8 mouse cellular contexts compared by ENCODE assay signal in the genomic region with DNA sequence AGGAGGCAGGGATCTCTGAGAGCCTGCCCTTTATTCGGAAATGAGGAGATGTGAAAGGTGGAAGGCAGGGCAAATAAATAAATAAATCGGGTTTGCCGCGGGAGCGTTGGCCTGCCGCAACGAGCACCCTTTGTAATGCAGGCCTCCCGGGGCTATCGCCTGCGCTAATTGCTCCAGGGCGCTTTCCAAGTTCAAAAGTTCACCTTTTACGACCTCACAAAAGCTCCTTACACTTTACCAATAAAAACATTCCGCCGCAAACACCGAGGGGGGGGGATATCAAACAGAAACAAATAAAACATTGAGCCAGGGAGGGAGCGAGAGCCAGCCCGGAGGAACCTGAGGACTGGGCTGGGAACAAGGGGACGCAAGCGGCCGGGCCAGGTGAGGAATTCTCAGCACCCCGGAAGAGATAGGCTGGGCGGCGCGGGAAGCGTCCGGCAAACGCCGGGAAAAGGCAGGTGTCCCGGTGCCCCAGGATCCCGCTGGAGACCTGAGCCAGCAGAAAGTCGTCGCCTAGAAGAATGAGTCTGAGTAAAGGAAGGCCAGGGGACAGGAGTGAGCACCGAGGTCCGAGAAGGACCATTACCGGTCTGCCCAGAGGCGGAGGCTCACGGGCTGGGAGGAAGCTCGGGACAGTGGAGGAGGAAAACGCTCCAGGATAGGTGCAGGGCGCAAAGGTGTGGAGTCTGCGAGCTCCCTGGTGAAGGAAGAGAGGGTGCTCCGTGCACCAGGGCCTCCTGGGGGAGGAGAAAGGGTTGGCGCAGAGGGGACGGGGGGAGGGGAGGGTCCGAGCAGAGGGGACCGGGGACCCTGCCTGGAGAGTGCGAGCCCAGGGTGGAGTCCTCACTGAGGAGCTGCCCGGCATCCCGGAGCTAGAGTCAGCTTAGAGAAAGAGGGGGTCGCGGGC. TPM values are rescaled to one million over a fixed set of nuclear protein-coding genes. Genes with fewer than 3 reads are reported as not detected.
DNase-seq lines count a peak whose midpoint lies in the region; ATAC-seq lines count a peak whose summit lies in the region.

No protein-coding gene starts in this region.

- peak overlapping the region; percentile 66 for H3K9ac ChIP-seq in kidney, embryonic 15.5 days

- no peaks in the 10 kb centered on the region for H3K36me3 ChIP-seq in heart, embryonic 10.5 days
- no peaks in the 10 kb centered on the region for H3K36me3 ChIP-seq in kidney, embryonic 15.5 days
- H3K36me3 ChIP-seq in macrophage (ENCODE audit: inconsistent target), result no peaks in the 10 kb centered on the region

- ATAC-seq in kidney, embryonic 15.5 days (replicated peaks; ENCODE audit: low FRiP score), result peak; percentile 74

- no peaks in the 10 kb centered on the region for H3K79me2 ChIP-seq in macrophage (ENCODE audit: inconsistent target)

- peak; percentile 26 to 30 for DNase-seq in thymus, adult 18-20 months
- DNase-seq in thymus, postnatal 36 days, result no peak
- peak; percentile 25 for DNase-seq in brain, adult 2 months (ENCODE audit: low read depth, low spot score)
- DNase-seq in heart, embryonic 10.5 days (ENCODE audit: low spot score), result peak; percentile 84
- peak; percentile 66 for DNase-seq in testis, postnatal 14 days (ENCODE audit: low spot score)
- DNase-seq in ovary, adult 18-20 months (ENCODE audit: low spot score), result no peak

- H3K9me3 ChIP-seq in heart, embryonic 10.5 days, result no peaks in the 10 kb centered on the region
- H3K9me3 ChIP-seq in kidney, embryonic 15.5 days (replicated peaks), result no peaks in the 10 kb centered on the region

- H3K4me3 ChIP-seq in heart, embryonic 10.5 days, result peak overlapping the region; percentile 79
- peak overlapping the region; percentile 90 for H3K4me3 ChIP-seq in kidney, embryonic 15.5 days (replicated peaks)
- H3K4me3 ChIP-seq in macrophage (ENCODE audit: inconsistent target), result peak overlapping the region; percentile 66

- peaks cover 2% of the 10 kb centered on the region; the same call in 1 of the 2 replicates for H3K27me3 ChIP-seq in heart, embryonic 10.5 days (ENCODE audit: insufficient read depth, poor library complexity, severe bottlenecking)
- H3K27me3 ChIP-seq in kidney, embryonic 15.5 days, result peaks cover 12% of the 10 kb centered on the region; the same call in 1 of the 2 replicates

- H3K4me2 ChIP-seq in kidney, embryonic 15.5 days, result peak overlapping the region; percentile 94

- under 1% methylated on average over 51 of the region's 51 CpGs for WGBS in heart, embryonic 10.5 days
- WGBS in kidney, embryonic 15.5 days, result under 1% methylated on average over 51 of the region's 51 CpGs
- WGBS in macrophage (ENCODE audit: missing documents), result 4% methylated on average over 50 of the region's 51 CpGs

- no peaks in the 10 kb centered on the region for H3K4me1 ChIP-seq in heart, embryonic 10.5 days
- peaks cover 22% of the 10 kb centered on the region for H3K4me1 ChIP-seq in kidney, embryonic 15.5 days

- H3K27ac ChIP-seq in heart, embryonic 10.5 days, result peak overlapping the region; percentile 86
- peak overlapping the region; percentile 45; the same call in 1 of the 2 replicates for H3K27ac ChIP-seq in kidney, embryonic 15.5 days
- no peak overlapping the region for H3K27ac ChIP-seq in macrophage

RNA-seq across cellular contexts. Expression of gene Nr6a1, which starts 2.1 kb away (rescaled TPM):
- 2.1 and 4.5 TPM in 2 replicates for polyA plus RNA-seq in heart, embryonic 10.5 days (2016; fragmentation: Nextera tagmentation; extraction: Ambion mirVana)
- polyA plus RNA-seq in kidney, embryonic 15.5 days (2015; fragmentation: Nextera tagmentation; extraction: Ambion mirVana), result 1.1 and 1.2 TPM in 2 replicates
- 10 to 100 TPM in 22 of 26 experiments, 1 to 10 TPM in 4; 6.7 to 31.8 (median 16.7) TPM for total RNA-seq in macrophage (2018; cell fraction: chromatin; rRNA removed)
- 1 to 10 TPM in 21 of 26 experiments, under 1 TPM in 5; 0.54 to 2.1 (median 1.6) TPM for total RNA-seq in macrophage (2018; cell fraction: cytosol; rRNA removed)
- 10 to 100 TPM in 12 of 26 experiments, 1 to 10 TPM in 14; 4.3 to 20.5 (median 9.1) TPM for total RNA-seq in macrophage (2018; cell fraction: nucleus; rRNA removed)
- polyA plus RNA-seq in macrophage (2018), result 1.0 to 1.4 TPM (median 1.3 TPM) in 3 replicates

RNA-seq across cellular contexts. Expression of gene Olfml2a, which starts 6.4 kb away (rescaled TPM):
- 2.1 and 3.0 TPM in 2 replicates for polyA plus RNA-seq in heart, embryonic 10.5 days (2016; fragmentation: Nextera tagmentation; extraction: Ambion mirVana)
- 4.1 and 4.9 TPM in 2 replicates for polyA plus RNA-seq in kidney, embryonic 15.5 days (2015; fragmentation: Nextera tagmentation; extraction: Ambion mirVana)
- total RNA-seq in macrophage (2018; cell fraction: chromatin; rRNA removed), result under 1 TPM in 1 of 26 experiments, not detected in 25; 0.47 TPM
- under 1 TPM in 8 of 26 experiments, not detected in 18; under 0.01 to 0.05 (median 0.03) TPM for total RNA-seq in macrophage (2018; cell fraction: cytosol; rRNA removed)
- total RNA-seq in macrophage (2018; cell fraction: nucleus; rRNA removed), result under 1 TPM in 3 of 26 experiments, not detected in 23; 0.08 to 0.22 (median 0.12) TPM
- polyA plus RNA-seq in macrophage (2018), result 0.04 TPM in 1 of 3 replicates, not detected in the others

Comparison
In these comparisons a context has a peak if more than half of its experiments do, and no peak if none do; other contexts are left out.
1. DNase-seq: peak in thymus, adult 18-20 months (2 of 2), brain, adult 2 months (single experiment), heart, embryonic 10.5 days (single experiment) and testis, postnatal 14 days (single experiment); none in thymus, postnatal 36 days (0 of 2) and ovary, adult 18-20 months (single experiment).
2. Peak in every context shown above with its lines, with median percentiles within 50 percentile points of each other: H3K4me3 ChIP-seq.